Mouse (Mus musculus) liver, embryonic 11.5 days (tissue): ENCODE measurements around the gene Ermard. TPM values are rescaled to one million over a fixed set of nuclear protein-coding genes. Genes with fewer than 3 reads are reported as not detected.

Experiments
- ATAC-seq: fragments of 200-750 bp; cut with Nextera tagmentation; replicated peaks from 2 replicates; pipeline ENCODE4 v1.8.0; 2017; ENCODE audit warnings: moderate number of reproducible peaks, mild to moderate bottlenecking, moderate TSS enrichment, moderate library complexity; ENCODE audit not compliant: low FRiP score
- DNase-seq: peaks from one replicate; pipeline ENCODE4 v3.0.0-alpha.2; 2017; ENCODE audit warnings: low spot score
- H3K27ac ChIP-seq: fragments of 300-500 bp; sonication (generic); 2 replicates; pipeline ENCODE4 v1.5.1; 2014; ENCODE audit warnings: mild to moderate bottlenecking, low read depth, low read length, control low read depth
- H3K27me3 ChIP-seq: fragments of 300-500 bp; sonication (generic); replicated peaks from 2 replicates; pipeline ENCODE4 v1.6.1; 2014; ENCODE audit warnings: low read length, mixed read lengths; ENCODE audit not compliant: control insufficient read depth, insufficient read depth
- H3K36me3 ChIP-seq: fragments of 300-500 bp; sonication (generic); 2 replicates; pipeline ENCODE4 v1.6.1; 2014; ENCODE audit warnings: mild to moderate bottlenecking, low read length, moderate library complexity, mixed read lengths; ENCODE audit not compliant: control insufficient read depth, insufficient read depth
- H3K4me1 ChIP-seq: fragments of 300-500 bp; sonication (generic); replicated peaks from 2 replicates; pipeline ENCODE4 v1.6.1; 2014; ENCODE audit warnings: low read length, mixed read lengths; ENCODE audit not compliant: control insufficient read depth, insufficient read depth
- H3K4me2 ChIP-seq: fragments of 300-500 bp; sonication (generic); 2 replicates; pipeline ENCODE4 v1.6.1; 2014; ENCODE audit warnings: mild to moderate bottlenecking, control low read depth, moderate library complexity
- H3K4me3 ChIP-seq: fragments of 300-500 bp; sonication (generic); 2 replicates; pipeline ENCODE4 v1.5.1; 2014; ENCODE audit warnings: low read depth, low read length, control low read depth
- H3K9ac ChIP-seq: fragments of 300-500 bp; sonication (generic); 2 replicates; pipeline ENCODE4 v1.6.1; 2014; ENCODE audit warnings: low read depth, low read length, control low read depth
- H3K9me3 ChIP-seq: fragments of 300-500 bp; sonication (generic); 2 replicates; pipeline ENCODE4 v1.6.1; 2016; ENCODE audit warnings: low read length, inconsistent platforms, mixed read lengths; ENCODE audit not compliant: control insufficient read depth
- WGBS: fragments of 180-500 bp; shearing (Covaris S2); extraction: QIAGEN DNeasy Blood & Tissue Kit; methylation state at CpG from one replicate; pipeline ENCODE4 v1.1.7; 2014; 5-methylcytosine and 5-hydroxymethylcytosine counted together
- polyA plus RNA-seq: library from polyadenylated mRNA; unstranded; fragments of >200 nt; fragmentation: Nextera tagmentation; extraction: Ambion mirVana; gene quantifications from 2 replicates; pipeline ENCODE4 v1.2.1, GENCODE M21; 2014

Gene Ermard
- polyA plus RNA-seq, 1 experiment from 2014 or later = 73.1 TPM

- H3K27me3 ChIP-seq = no peaks in the 10 kb centered on the region
- 45% methylated on average over 3 of the region's 3 CpGs for WGBS
- H3K9me3 ChIP-seq = no peaks in the 10 kb centered on the region
- H3K36me3 ChIP-seq = no peaks in the 10 kb centered on the region
- no peak for DNase-seq
- no peak overlapping the region for H3K4me3 ChIP-seq
- H3K27ac ChIP-seq = no peak overlapping the region
- no peak overlapping the region for H3K4me2 ChIP-seq
- H3K9ac ChIP-seq = no peak overlapping the region
- no peak for ATAC-seq
- no peaks in the 10 kb centered on the region for H3K4me1 ChIP-seq
Measured at GRCm38 (mm10) chr17:15093523-15093922, 52.5 kb downstream of the Ermard start.

- H3K36me3 ChIP-seq = no peaks in the 10 kb centered on the region
- no peaks in the 10 kb centered on the region for H3K4me1 ChIP-seq
- H3K27ac ChIP-seq = no peak overlapping the region
- no peaks in the 10 kb centered on the region for H3K9me3 ChIP-seq
- no peak for ATAC-seq
- no peak overlapping the region for H3K9ac ChIP-seq
- H3K4me3 ChIP-seq = no peak overlapping the region
- H3K4me2 ChIP-seq = no peak overlapping the region
- DNase-seq = no peak
- H3K27me3 ChIP-seq = no peaks in the 10 kb centered on the region
- WGBS = 70% methylated on average over 6 of the region's 6 CpGs
Measured at GRCm38 (mm10) chr17:15096853-15097252, 55.8 kb downstream of the Ermard start.

GRCm38 (mm10) chr17:15098677-15099076 is 57.7 kb downstream of the Ermard start:
- Histone ChIP-seq H3K4me2 (no peak overlapping the region), H3K4me1 (no peaks in the 10 kb centered on the region), H3K36me3 (no peaks in the 10 kb centered on the region), H3K27ac (no peak overlapping the region), H3K4me3 (no peak overlapping the region), H3K9ac (no peak overlapping the region), H3K27me3 (no peaks in the 10 kb centered on the region), H3K9me3 (no peaks in the 10 kb centered on the region)
- ATAC-seq (no peak), DNase-seq (no peak)
- WGBS = 78% methylated on average over 1 of the region's 1 CpGs

- Histone ChIP-seq H3K9me3 (no peaks in the 10 kb centered on the region), H3K4me3 (no peak overlapping the region), H3K9ac (no peak overlapping the region), H3K27me3 (no peaks in the 10 kb centered on the region), H3K4me2 (no peak overlapping the region), H3K36me3 (no peaks in the 10 kb centered on the region), H3K27ac (no peak overlapping the region), H3K4me1 (no peaks in the 10 kb centered on the region)
- ATAC-seq (no peak), DNase-seq (no peak)
- 84% methylated on average over 4 of the region's 4 CpGs for WGBS
Measured at GRCm38 (mm10) chr17:15101355-15101754, 60.3 kb downstream of the Ermard start.

GRCm38 (mm10) chr17:15107143-15107649 is 66.2 kb downstream of the Ermard start:
- no peaks in the 10 kb centered on the region for H3K9me3 ChIP-seq
- H3K9ac ChIP-seq = no peak overlapping the region
- no peak for ATAC-seq
- no peak overlapping the region for H3K4me2 ChIP-seq
- no peak overlapping the region for H3K27ac ChIP-seq
- no peaks in the 10 kb centered on the region for H3K36me3 ChIP-seq
- no peak overlapping the region for H3K4me3 ChIP-seq
- no peak for DNase-seq
- 51% methylated on average over 9 of the region's 9 CpGs for WGBS
- H3K27me3 ChIP-seq = no peaks in the 10 kb centered on the region
- H3K4me1 ChIP-seq = no peaks in the 10 kb centered on the region

GRCm38 (mm10) chr17:15108473-15109441 is 67.7 kb downstream of the Ermard start:
- H3K36me3 ChIP-seq = no peaks in the 10 kb centered on the region
- no peaks in the 10 kb centered on the region for H3K4me1 ChIP-seq
- no peaks in the 10 kb centered on the region for H3K27me3 ChIP-seq
- no peak overlapping the region for H3K4me3 ChIP-seq
- H3K9me3 ChIP-seq = no peaks in the 10 kb centered on the region
- 51% methylated on average over 20 of the region's 20 CpGs for WGBS
- no peak overlapping the region for H3K9ac ChIP-seq
- ATAC-seq = no peak
- H3K4me2 ChIP-seq = no peak overlapping the region; the same call in 1 of the 2 replicates
- H3K27ac ChIP-seq = no peak overlapping the region
- no peak for DNase-seq

- Histone ChIP-seq H3K4me3 (no peak overlapping the region), H3K4me2 (no peak overlapping the region), H3K27me3 (no peaks in the 10 kb centered on the region), H3K4me1 (no peaks in the 10 kb centered on the region), H3K27ac (no peak overlapping the region), H3K9me3 (no peaks in the 10 kb centered on the region), H3K9ac (no peak overlapping the region), H3K36me3 (no peaks in the 10 kb centered on the region)
- no peak for DNase-seq
- no peak for ATAC-seq
- 75% methylated on average over 3 of the region's 3 CpGs for WGBS
Measured at GRCm38 (mm10) chr17:15115550-15115949, 74.5 kb downstream of the Ermard start.

GRCm38 (mm10) chr17:15120096-15120495 is 79.1 kb downstream of the Ermard start:
- Histone ChIP-seq H3K27me3 (no peaks in the 10 kb centered on the region), H3K27ac (no peak overlapping the region), H3K4me1 (no peaks in the 10 kb centered on the region), H3K4me3 (no peak overlapping the region), H3K4me2 (no peak overlapping the region), H3K9me3 (no peaks in the 10 kb centered on the region), H3K9ac (no peak overlapping the region), H3K36me3 (no peaks in the 10 kb centered on the region)
- no peak for DNase-seq
- no peak for ATAC-seq
- WGBS = 90% methylated on average over 4 of the region's 4 CpGs

GRCm38 (mm10) chr17:15120569-15120968 is 79.6 kb downstream of the Ermard start:
- Histone ChIP-seq H3K4me1 (no peaks in the 10 kb centered on the region), H3K36me3 (no peaks in the 10 kb centered on the region), H3K9ac (no peak overlapping the region), H3K4me3 (no peak overlapping the region), H3K27me3 (no peaks in the 10 kb centered on the region), H3K4me2 (no peak overlapping the region), H3K9me3 (no peaks in the 10 kb centered on the region), H3K27ac (no peak overlapping the region)
- DNase-seq = no peak
- no peak for ATAC-seq
- WGBS = 78% methylated on average over 6 of the region's 6 CpGs
